Mouse (Mus musculus): Measurements from ENCODE around the gene Smim14. TPM values are rescaled to one million over a fixed set of nuclear protein-coding genes. Genes with fewer than 3 reads are reported as not detected.

Smim14 gene
- total and polyA plus RNA-seq, 2 experiments from 2014 or later = 153 to 200 TPM

GRCm38 (mm10) chr5:65501407-65501806 lies 35.6 kb downstream of the Smim14 start:
- no peaks in the 10 kb centered on the region for H3K36me3 ChIP-seq (ENCODE audit: insufficient read depth, low read length)

GRCm38 (mm10) chr5:65500231-65500630 lies 36.8 kb downstream of the Smim14 start:
- Histone ChIP-seq H3K9me3 (ENCODE audit: low read length) (no peaks in the 10 kb centered on the region), H3K4me1 (ENCODE audit: insufficient read depth, low read length) (no peaks in the 10 kb centered on the region), H3K36me3 (ENCODE audit: insufficient read depth, low read length) (no peaks in the 10 kb centered on the region), H3K9ac (replicated peaks; ENCODE audit: low read length) (no peak overlapping the region), H3K4me2 (ENCODE audit: low read depth, low read length) (no peak overlapping the region), H3K27ac (no peak overlapping the region), H3K27me3 (ENCODE audit: insufficient read depth, low read length) (no peaks in the 10 kb centered on the region), H3K4me3 (ENCODE audit: low read length) (no peak overlapping the region)
- TF ChIP-seq CTCF (IDR thresholded peaks at IDR 0.05; ENCODE audit: low read depth) = no peak
- WGBS = 81% methylated on average over 7 of the region's 7 CpGs
- DNase-seq (ENCODE audit: low spot score) (no peak), ATAC-seq (no peak)

More at GRCm38 (mm10) chr5:65501407-65501806, 35.6 kb downstream of the Smim14 start:
- no peaks in the 10 kb centered on the region for H3K27me3 ChIP-seq (ENCODE audit: insufficient read depth, low read length)
- TF ChIP-seq CTCF (IDR thresholded peaks at IDR 0.05; ENCODE audit: low read depth) = no peak
- H3K4me3 ChIP-seq (ENCODE audit: low read length) = no peak overlapping the region
- H3K9ac ChIP-seq (replicated peaks; ENCODE audit: low read length) = no peak overlapping the region
- 93% methylated on average over 9 of the region's 9 CpGs for WGBS
- H3K27ac ChIP-seq = no peak overlapping the region
- DNase-seq (ENCODE audit: low spot score) (no peak), ATAC-seq (no peak)
- H3K9me3 ChIP-seq (ENCODE audit: low read length) = no peaks in the 10 kb centered on the region
- H3K4me2 ChIP-seq (ENCODE audit: low read depth, low read length) = no peak overlapping the region
- H3K4me1 ChIP-seq (ENCODE audit: insufficient read depth, low read length) = no peaks in the 10 kb centered on the region

GRCm38 (mm10) chr5:65492716-65493531 lies 44.1 kb downstream of the Smim14 start, which contains the start of gene Gm43552:
TSS of gene Gm43552 (minus strand) at chr5:65492833.
- Histone ChIP-seq H3K27me3 (ENCODE audit: insufficient read depth, low read length) (no peaks in the 10 kb centered on the region), H3K36me3 (ENCODE audit: insufficient read depth, low read length) (no peaks in the 10 kb centered on the region), H3K9me3 (ENCODE audit: low read length) (no peaks in the 10 kb centered on the region), H3K4me2 (ENCODE audit: low read depth, low read length) (peak within 1 kb of the TSS; percentile 76), H3K4me3 (ENCODE audit: low read length) (peak within 1 kb of the TSS; percentile 99), H3K27ac (peak within 1 kb of the TSS; percentile 99), H3K4me1 (ENCODE audit: insufficient read depth, low read length) (peaks cover 12% of the 10 kb centered on the region; the same call in 1 of the 2 replicates), H3K9ac (replicated peaks; ENCODE audit: low read length) (peak within 1 kb of the TSS; percentile 95)
- under 1% methylated on average over 52 of the region's 69 CpGs for WGBS
- DNase-seq (ENCODE audit: low spot score) (peak; percentile 96), ATAC-seq (peak; percentile 97)
- TF ChIP-seq CTCF (IDR thresholded peaks at IDR 0.05; ENCODE audit: low read depth) = no peak

- H3K36me3 ChIP-seq (ENCODE audit: insufficient read depth, low read length) = no peaks in the 10 kb centered on the region
- peaks cover 12% of the 10 kb centered on the region; the same call in 1 of the 2 replicates for H3K4me1 ChIP-seq (ENCODE audit: insufficient read depth, low read length)
- H3K4me3 ChIP-seq (ENCODE audit: low read length) = peak overlapping the region; percentile 99
- peak overlapping the region; percentile 95 for H3K9ac ChIP-seq (replicated peaks; ENCODE audit: low read length)
- no peaks in the 10 kb centered on the region for H3K9me3 ChIP-seq (ENCODE audit: low read length)
- no peaks in the 10 kb centered on the region for H3K27me3 ChIP-seq (ENCODE audit: insufficient read depth, low read length)
- peak; percentile 83 for ATAC-seq
- peak overlapping the region; percentile 99 for H3K27ac ChIP-seq
- H3K4me2 ChIP-seq (ENCODE audit: low read depth, low read length) = peak overlapping the region; percentile 76
- TF ChIP-seq CTCF (IDR thresholded peaks at IDR 0.05; ENCODE audit: low read depth) = peak; percentile 46
- peak; percentile 74 for DNase-seq (ENCODE audit: low spot score)
- whole genome bisulfite sequencing = under 1% methylated on average over 53 of the region's 57 CpGs
Measured at GRCm38 (mm10) chr5:65491767-65492715, 44.9 kb downstream of the Smim14 start.

- H3K4me1 ChIP-seq (ENCODE audit: insufficient read depth, low read length) = peaks cover 12% of the 10 kb centered on the region; the same call in 1 of the 2 replicates
- H3K27ac ChIP-seq = no peak overlapping the region
- no peak for ATAC-seq
- no peaks in the 10 kb centered on the region for H3K9me3 ChIP-seq (ENCODE audit: low read length)
- no peaks in the 10 kb centered on the region for H3K27me3 ChIP-seq (ENCODE audit: insufficient read depth, low read length)
- H3K4me2 ChIP-seq (ENCODE audit: low read depth, low read length) = no peak overlapping the region
- DNase-seq (ENCODE audit: low spot score) = peak; percentile 32
- H3K36me3 ChIP-seq (ENCODE audit: insufficient read depth, low read length) = no peaks in the 10 kb centered on the region
- H3K9ac ChIP-seq (replicated peaks; ENCODE audit: low read length) = no peak overlapping the region
- TF ChIP-seq CTCF (IDR thresholded peaks at IDR 0.05; ENCODE audit: low read depth) = no peak
- WGBS = 73% methylated on average over 4 of the region's 4 CpGs
- H3K4me3 ChIP-seq (ENCODE audit: low read length) = no peak overlapping the region
Measured at GRCm38 (mm10) chr5:65489830-65490229, 47.2 kb downstream of the Smim14 start.

GRCm38 (mm10) chr5:65488725-65489124 lies 48.3 kb downstream of the Smim14 start:
- H3K4me2 ChIP-seq (ENCODE audit: low read depth, low read length) = no peak overlapping the region
- peaks cover 12% of the 10 kb centered on the region; the same call in 1 of the 2 replicates for H3K4me1 ChIP-seq (ENCODE audit: insufficient read depth, low read length)
- DNase-seq (ENCODE audit: low spot score) (no peak), ATAC-seq (no peak)
- no peak overlapping the region for H3K9ac ChIP-seq (replicated peaks; ENCODE audit: low read length)
- H3K36me3 ChIP-seq (ENCODE audit: insufficient read depth, low read length) = no peaks in the 10 kb centered on the region
- H3K9me3 ChIP-seq (ENCODE audit: low read length) = no peaks in the 10 kb centered on the region
- no peaks in the 10 kb centered on the region for H3K27me3 ChIP-seq (ENCODE audit: insufficient read depth, low read length)
- 76% methylated on average over 7 of the region's 7 CpGs for whole genome bisulfite sequencing
- no peak overlapping the region for H3K4me3 ChIP-seq (ENCODE audit: low read length)
- TF ChIP-seq CTCF (IDR thresholded peaks at IDR 0.05; ENCODE audit: low read depth) = no peak
- H3K27ac ChIP-seq = no peak overlapping the region
